Mouse (Mus musculus) C2C12 (cell line): ENCODE measurements around the gene Eaf2. TPM values are rescaled to one million over a fixed set of nuclear protein-coding genes. Genes with fewer than 3 reads are reported as not detected.

Source experiments
- H3K27me3 ChIP-seq: one replicate; pipeline ENCODE4 v1.6.1; 2011; ENCODE audit not compliant: control insufficient read depth, insufficient read depth, insufficient read length
- H3K36me3 ChIP-seq: one replicate; pipeline ENCODE4 v1.6.1; 2011; ENCODE audit not compliant: control insufficient read depth, insufficient read depth
- H3K4me3 ChIP-seq: one replicate; pipeline ENCODE4 v1.5.1; 2011; ENCODE audit warnings: mild to moderate bottlenecking, control low read depth; ENCODE audit not compliant: poor library complexity, insufficient read depth, severe bottlenecking
- H3K79me2 ChIP-seq: one replicate; pipeline ENCODE4 v1.6.1; 2011; ENCODE audit not compliant: control insufficient read depth, insufficient read depth
- H3K79me3 ChIP-seq: one replicate; pipeline ENCODE4 v1.6.1; 2011; ENCODE audit warnings: low read depth, control low read depth
- H3ac ChIP-seq: one replicate; pipeline ENCODE3; 2011; ENCODE audit warnings: low read depth; ENCODE audit not compliant: control insufficient read depth, insufficient read length
- CEBPB ChIP-seq: IDR thresholded peaks from one replicate; pipeline ENCODE4 v1.6.1; 2011; ENCODE audit warnings: low read depth, mild to moderate bottlenecking, control low read depth, moderate library complexity
- CTCF ChIP-seq: IDR thresholded peaks from one replicate; pipeline ENCODE4 v1.5.1; 2011; ENCODE audit not compliant: control insufficient read depth, insufficient read depth, insufficient read length
- FOSL1 ChIP-seq: IDR thresholded peaks from one replicate; pipeline ENCODE4 v1.8.0; 2011; ENCODE audit warnings: mild to moderate bottlenecking, low read length; ENCODE audit not compliant: poor library complexity, insufficient read depth, severe bottlenecking
- MAX ChIP-seq: IDR thresholded peaks from one replicate; pipeline ENCODE4 v1.6.1; 2011; ENCODE audit warnings: mild to moderate bottlenecking, control low read depth
- MYOD1 ChIP-seq: IDR thresholded peaks from one replicate; pipeline ENCODE4 v1.6.1; 2011; ENCODE audit warnings: low read depth; ENCODE audit not compliant: control insufficient read depth, insufficient read length
- MYOG ChIP-seq: IDR thresholded peaks from one replicate; pipeline ENCODE4 v1.6.1; 2011; ENCODE audit not compliant: control insufficient read depth, insufficient read length; ENCODE audit errors: extremely low read depth
- USF1 ChIP-seq: IDR thresholded peaks from one replicate; pipeline ENCODE4 v1.6.1; 2011; ENCODE audit warnings: low read depth, mild to moderate bottlenecking, control low read depth, moderate library complexity
- polyA plus RNA-seq: library from polyadenylated mRNA; unstranded; fragments of >200 nt; fragmentation: generic; extraction: Trizol; gene quantifications from one replicate; pipeline ENCODE4 v1.2.1, GENCODE M21; 2012; ENCODE audit warnings: missing spikeins

Eaf2 gene
- polyA plus RNA-seq, 1 experiment, result 0.67 TPM

DNA sequence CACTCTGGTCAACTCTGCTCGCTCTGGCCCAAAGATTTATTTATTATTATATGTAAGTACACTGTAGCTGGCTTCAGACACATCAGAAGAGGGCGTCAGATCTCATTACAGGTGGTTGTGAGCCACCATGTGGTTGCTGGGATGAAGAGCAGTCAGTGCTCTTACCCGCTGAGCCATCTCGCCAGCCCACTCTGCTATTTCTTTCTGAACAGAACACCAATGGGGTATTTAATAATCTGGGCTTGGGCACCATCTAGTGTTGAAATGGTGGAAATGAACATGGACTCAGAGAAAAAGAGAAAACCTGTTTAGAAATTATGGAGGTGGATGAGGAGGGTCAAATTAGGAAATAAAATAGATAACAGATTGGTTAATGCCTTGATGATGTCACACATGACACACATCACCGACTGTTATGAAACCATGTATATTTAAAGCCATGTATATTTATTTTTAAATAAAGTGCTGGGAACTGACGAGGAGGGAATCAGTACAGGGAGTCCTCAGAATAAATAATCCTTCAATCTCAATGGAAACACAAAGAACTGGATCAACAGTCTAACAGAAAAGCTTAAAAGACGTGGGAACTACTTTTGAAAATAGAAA lies 57.4 kb downstream of the Eaf2 start:
- Histone ChIP-seq H3ac (no peak overlapping the region), H3K79me2 (no peaks in the 10 kb centered on the region), H3K36me3 (no peaks in the 10 kb centered on the region), H3K27me3 (no peaks in the 10 kb centered on the region), H3K79me3 (no peaks in the 10 kb centered on the region), H3K4me3 (no peak overlapping the region)
- TF ChIP-seq CTCF (peak; percentile 22), USF1 (no peak)

DNA sequence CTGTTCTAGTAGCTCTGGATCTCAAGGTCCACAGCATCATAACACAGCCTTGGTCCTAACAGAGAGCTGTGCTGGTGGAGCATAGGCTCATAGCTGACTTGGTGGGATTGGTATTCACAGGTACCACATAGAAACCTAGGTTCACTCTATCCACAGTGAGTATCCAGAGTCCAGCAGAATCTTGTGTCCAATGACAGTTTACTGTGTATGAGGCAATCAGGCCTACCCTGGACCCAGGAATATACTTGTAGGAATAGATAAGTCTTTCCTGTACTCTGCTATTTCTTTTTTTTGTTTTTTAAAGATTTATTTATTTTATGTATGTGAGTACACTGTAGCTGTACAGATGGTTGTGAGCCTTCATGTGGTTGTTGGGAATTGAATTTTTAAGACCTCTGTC lies 57.9 kb downstream of the Eaf2 start:
- no peak overlapping the region for H3K4me3 ChIP-seq
- TF ChIP-seq MYOD1 (no peak), FOSL1 (no peak), CEBPB (no peak), MYOG (no peak), MAX (no peak), USF1 (no peak), CTCF (no peak)
- H3K27me3 ChIP-seq, result no peaks in the 10 kb centered on the region
- no peak overlapping the region for H3ac ChIP-seq
- H3K79me3 ChIP-seq, result no peaks in the 10 kb centered on the region
- H3K79me2 ChIP-seq, result no peaks in the 10 kb centered on the region
- no peaks in the 10 kb centered on the region for H3K36me3 ChIP-seq

DNA sequence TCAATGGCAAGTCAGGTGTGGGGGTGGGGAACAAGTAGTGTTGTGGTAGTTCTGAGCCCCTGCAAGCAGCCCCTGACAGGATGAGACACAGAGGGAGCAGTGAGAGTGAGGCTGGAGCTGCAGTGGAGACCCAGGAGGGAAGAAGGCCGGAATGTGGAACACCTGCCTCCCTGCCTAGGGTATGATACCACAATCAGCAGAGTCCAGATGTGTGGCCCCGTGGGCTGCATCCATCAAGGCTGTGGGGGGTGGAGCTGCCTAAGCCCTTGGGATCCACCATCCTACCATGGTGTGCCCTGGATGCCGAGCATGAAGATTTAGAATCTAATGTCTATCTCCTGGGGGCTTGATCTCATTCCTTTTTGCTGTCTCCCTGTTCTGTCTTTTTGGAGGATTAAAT lies 61.1 kb downstream of the Eaf2 start:
- Histone ChIP-seq H3K79me3 (no peaks in the 10 kb centered on the region), H3ac (no peak overlapping the region), H3K36me3 (no peaks in the 10 kb centered on the region), H3K79me2 (no peaks in the 10 kb centered on the region), H3K4me3 (no peak overlapping the region), H3K27me3 (no peaks in the 10 kb centered on the region)
- TF ChIP-seq CEBPB (no peak), USF1 (no peak), FOSL1 (no peak), MYOG (no peak), CTCF (no peak), MAX (no peak), MYOD1 (no peak)

DNA sequence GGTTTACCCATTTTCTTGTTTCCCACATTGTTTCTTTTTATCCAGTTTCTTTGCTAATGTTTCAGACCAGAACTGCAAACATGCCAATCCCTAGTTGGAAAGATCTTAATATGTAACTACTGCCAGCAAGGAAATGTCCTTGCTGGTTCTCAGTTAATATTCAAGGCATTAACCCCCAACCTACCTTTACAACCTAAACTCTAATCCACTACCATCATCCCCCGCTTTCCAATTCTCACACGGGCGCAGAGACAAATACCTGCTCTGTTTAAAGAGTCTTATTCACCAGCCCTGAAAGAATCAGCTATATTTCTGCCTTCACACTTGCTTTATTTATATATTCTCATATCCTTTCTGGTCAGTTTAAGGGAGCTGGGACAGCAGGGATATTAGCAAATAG lies 66.2 kb downstream of the Eaf2 start:
- H3ac ChIP-seq, result no peak overlapping the region

DNA sequence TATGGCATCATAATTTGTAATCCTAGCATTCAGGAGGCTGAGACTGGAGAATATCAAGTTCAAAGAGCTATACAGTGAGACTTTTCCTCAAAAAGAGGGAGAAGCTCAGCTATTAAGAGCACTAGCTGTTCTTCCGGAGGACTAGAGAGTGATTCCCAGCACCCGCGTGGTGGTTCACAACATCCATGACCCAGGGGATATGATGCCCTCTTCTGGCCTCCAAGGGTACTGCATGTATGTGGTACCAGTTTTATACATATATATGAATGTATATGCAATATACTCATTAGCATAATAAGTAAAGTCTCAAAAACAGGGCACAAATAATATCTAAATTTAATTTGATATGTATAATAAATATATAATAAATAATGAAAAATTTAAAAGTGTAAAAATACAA lies 72.4 kb downstream of the Eaf2 start:
- Histone ChIP-seq H3K36me3 (no peaks in the 10 kb centered on the region), H3K79me3 (no peaks in the 10 kb centered on the region), H3K27me3 (no peaks in the 10 kb centered on the region), H3K79me2 (no peaks in the 10 kb centered on the region), H3ac (no peak overlapping the region), H3K4me3 (no peak overlapping the region)
- no peak for TF ChIP-seq CEBPB
- TF ChIP-seq MAX, result no peak
- TF ChIP-seq MYOD1, result no peak
- no peak for TF ChIP-seq FOSL1
- no peak for TF ChIP-seq USF1
- no peak for TF ChIP-seq CTCF
- no peak for TF ChIP-seq MYOG

More for the DNA sequence above, 66.2 kb downstream of the Eaf2 start:
- H3K4me3 ChIP-seq, result no peak overlapping the region
- H3K27me3 ChIP-seq, result no peaks in the 10 kb centered on the region
- no peaks in the 10 kb centered on the region for H3K36me3 ChIP-seq
- H3K79me3 ChIP-seq, result no peaks in the 10 kb centered on the region
- TF ChIP-seq CTCF, result no peak
- TF ChIP-seq CEBPB, result no peak
- TF ChIP-seq MAX, result no peak
- no peak for TF ChIP-seq MYOG
- TF ChIP-seq USF1, result no peak
- no peak for TF ChIP-seq MYOD1
- no peak for TF ChIP-seq FOSL1
- H3K79me2 ChIP-seq, result no peaks in the 10 kb centered on the region

DNA sequence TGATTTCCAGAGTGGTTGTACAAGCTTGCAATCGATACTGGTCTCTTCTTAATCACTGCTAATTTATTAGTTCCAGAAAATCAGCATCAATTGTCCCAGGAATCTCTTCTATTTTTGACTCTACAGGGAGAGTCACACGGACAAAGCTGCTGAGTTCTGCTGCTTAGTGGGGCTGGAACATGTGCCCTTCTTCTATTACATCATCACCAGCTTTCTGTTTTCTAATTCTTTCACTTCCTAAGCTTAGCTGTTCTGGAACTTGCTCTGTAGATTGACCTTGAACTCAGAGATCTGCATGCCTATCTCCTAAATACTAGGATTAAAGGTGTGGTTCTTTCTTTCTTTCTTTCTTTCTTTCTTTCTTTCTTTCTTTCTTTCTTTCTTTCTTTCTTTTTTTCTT lies 76.5 kb downstream of the Eaf2 start:
- H3K79me2 ChIP-seq, result no peaks in the 10 kb centered on the region
- H3K4me3 ChIP-seq, result no peak overlapping the region
- H3ac ChIP-seq, result no peak overlapping the region
- TF ChIP-seq MYOD1 (no peak), USF1 (no peak), FOSL1 (no peak), MAX (no peak), CTCF (no peak), CEBPB (no peak), MYOG (no peak)
- H3K27me3 ChIP-seq, result no peaks in the 10 kb centered on the region
- no peaks in the 10 kb centered on the region for H3K36me3 ChIP-seq
- H3K79me3 ChIP-seq, result no peaks in the 10 kb centered on the region
